Mouse (Mus musculus) ES-E14 (cell line): Measurements from ENCODE around the gene Slc6a20b.

ENCODE experiments used
- MAFK ChIP-seq: IDR thresholded peaks from 2 replicates; pipeline ENCODE4 v1.6.1; 2014; ENCODE audit warnings: mild to moderate bottlenecking, low read depth, low read length, inconsistent platforms; ENCODE audit not compliant: insufficient read depth
- ZC3H11A ChIP-seq: IDR thresholded peaks from 2 replicates; pipeline ENCODE4 v1.6.1; 2012; ENCODE audit warnings: low read depth, mild to moderate bottlenecking, inconsistent platforms, low read length, borderline replicate concordance

GRCm38 (mm10) chr9:123631666-123632065 is 699 bp downstream of the Slc6a20b start:
- TF ChIP-seq ZC3H11A (no peak), MAFK (no peak)
